Mouse (Mus musculus): Measurements from ENCODE around the gene Id2. TPM values are rescaled to one million over a fixed set of nuclear protein-coding genes. Genes with fewer than 3 reads are reported as not detected.

Gene Id2
- polyA plus RNA-seq, 1 experiment from 2014 or later, result 127 TPM

GRCm38 (mm10) chr12:25073374-25073773 lies 23.6 kb downstream of the Id2 start:
- H3K4me2 ChIP-seq (ENCODE audit: low read depth, low read length), result no peak overlapping the region
- 63% methylated on average over 4 of the region's 4 CpGs for WGBS (ENCODE audit: insufficient replicate concordance)
- ATAC-seq (ENCODE audit: low read depth), result no peak
- no peak overlapping the region for H3K27ac ChIP-seq (ENCODE audit: low read length)
- H3K4me1 ChIP-seq (ENCODE audit: control insufficient read depth, low read depth, low read length), result no peaks in the 10 kb centered on the region
- no peak overlapping the region for H3K4me3 ChIP-seq (ENCODE audit: low read depth, low read length)
- no peaks in the 10 kb centered on the region for H3K9me3 ChIP-seq (replicated peaks; ENCODE audit: control insufficient read depth, low read length)
- H3K9ac ChIP-seq (ENCODE audit: low read depth, low read length), result no peak overlapping the region
- H3K27me3 ChIP-seq (ENCODE audit: control insufficient read depth, insufficient read depth, low read depth, low read length), result no peaks in the 10 kb centered on the region
- no peaks in the 10 kb centered on the region for H3K36me3 ChIP-seq (ENCODE audit: control insufficient read depth, insufficient read depth)

DNA sequence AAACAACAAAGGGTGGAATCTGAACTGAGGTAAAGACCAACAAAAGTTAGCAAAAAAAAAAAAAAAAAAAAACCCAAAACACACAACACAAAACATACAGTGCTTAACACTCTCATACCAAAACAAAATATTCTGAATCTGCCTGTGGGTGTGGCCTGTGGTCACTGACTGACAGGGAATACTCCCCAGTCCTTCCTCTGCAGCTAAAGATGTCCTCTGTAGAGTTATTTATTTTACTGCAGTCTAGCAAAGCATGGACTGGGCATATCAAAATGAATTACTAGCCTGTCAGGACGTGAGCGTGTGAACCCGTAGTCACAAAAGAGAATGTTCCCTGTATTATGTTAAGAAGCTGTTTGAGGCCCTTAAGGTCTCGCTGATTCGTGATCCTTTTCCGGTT lies 34.7 kb downstream of the Id2 start:
- H3K27ac ChIP-seq (ENCODE audit: low read length), result no peak overlapping the region
- no peak for ATAC-seq (ENCODE audit: low read depth)
- no peak overlapping the region for H3K9ac ChIP-seq (ENCODE audit: low read depth, low read length)
- 72% methylated on average over 6 of the region's 6 CpGs for WGBS (ENCODE audit: insufficient replicate concordance)
- H3K4me2 ChIP-seq (ENCODE audit: low read depth, low read length), result no peak overlapping the region
- no peak overlapping the region for H3K4me3 ChIP-seq (ENCODE audit: low read depth, low read length)
- no peaks in the 10 kb centered on the region for H3K9me3 ChIP-seq (replicated peaks; ENCODE audit: control insufficient read depth, low read length)
- no peaks in the 10 kb centered on the region for H3K4me1 ChIP-seq (ENCODE audit: control insufficient read depth, low read depth, low read length)
- H3K27me3 ChIP-seq (ENCODE audit: control insufficient read depth, insufficient read depth, low read depth, low read length), result no peaks in the 10 kb centered on the region
- no peaks in the 10 kb centered on the region; the same call in 1 of the 2 replicates for H3K36me3 ChIP-seq (ENCODE audit: control insufficient read depth, insufficient read depth)

DNA sequence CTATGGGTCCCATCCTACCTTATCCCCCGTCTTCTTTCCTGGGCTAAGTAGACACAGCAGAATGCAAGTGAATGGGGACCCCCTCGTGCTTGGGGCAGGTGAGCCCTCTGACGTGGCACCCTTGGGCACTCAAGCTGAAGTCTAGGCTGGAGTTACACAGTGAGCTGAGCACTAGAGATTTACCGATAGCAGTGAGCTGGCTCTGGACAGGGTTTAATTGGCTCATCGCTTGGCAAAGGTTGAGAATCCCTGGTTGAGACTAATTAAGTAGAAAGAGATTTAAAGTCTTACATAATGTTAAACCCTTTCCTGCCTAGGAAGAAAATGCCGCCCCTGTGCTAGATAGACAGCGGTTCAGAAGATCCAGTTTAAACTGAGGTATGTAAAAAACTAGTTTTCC lies 36.0 kb downstream of the Id2 start:
- WGBS (ENCODE audit: insufficient replicate concordance), result 77% methylated on average over 7 of the region's 7 CpGs
- H3K27me3 ChIP-seq (ENCODE audit: control insufficient read depth, insufficient read depth, low read depth, low read length), result no peaks in the 10 kb centered on the region

GRCm38 (mm10) chr12:25059487-25060200 lies 37.3 kb downstream of the Id2 start:
- no peak overlapping the region for H3K4me2 ChIP-seq (ENCODE audit: low read depth, low read length)
- no peaks in the 10 kb centered on the region for H3K4me1 ChIP-seq (ENCODE audit: control insufficient read depth, low read depth, low read length)
- peaks cover 5% of the 10 kb centered on the region for H3K36me3 ChIP-seq (ENCODE audit: control insufficient read depth, insufficient read depth)
- no peak overlapping the region for H3K4me3 ChIP-seq (ENCODE audit: low read depth, low read length)
- no peak overlapping the region for H3K9ac ChIP-seq (ENCODE audit: low read depth, low read length)
- H3K9me3 ChIP-seq (replicated peaks; ENCODE audit: control insufficient read depth, low read length), result no peaks in the 10 kb centered on the region
- WGBS (ENCODE audit: insufficient replicate concordance), result 79% methylated on average over 9 of the region's 9 CpGs
- no peaks in the 10 kb centered on the region for H3K27me3 ChIP-seq (ENCODE audit: control insufficient read depth, insufficient read depth, low read depth, low read length)
- no peak overlapping the region for H3K27ac ChIP-seq (ENCODE audit: low read length)
- ATAC-seq (ENCODE audit: low read depth), result no peak

More for the DNA sequence above, 36.0 kb downstream of the Id2 start:
- Histone ChIP-seq H3K9me3 (replicated peaks; ENCODE audit: control insufficient read depth, low read length) (no peaks in the 10 kb centered on the region), H3K4me1 (ENCODE audit: control insufficient read depth, low read depth, low read length) (no peaks in the 10 kb centered on the region), H3K4me3 (ENCODE audit: low read depth, low read length) (no peak overlapping the region), H3K36me3 (ENCODE audit: control insufficient read depth, insufficient read depth) (peaks cover 5% of the 10 kb centered on the region), H3K27ac (ENCODE audit: low read length) (no peak overlapping the region), H3K9ac (ENCODE audit: low read depth, low read length) (no peak overlapping the region), H3K4me2 (ENCODE audit: low read depth, low read length) (no peak overlapping the region)
- no peak for ATAC-seq (ENCODE audit: low read depth)

DNA sequence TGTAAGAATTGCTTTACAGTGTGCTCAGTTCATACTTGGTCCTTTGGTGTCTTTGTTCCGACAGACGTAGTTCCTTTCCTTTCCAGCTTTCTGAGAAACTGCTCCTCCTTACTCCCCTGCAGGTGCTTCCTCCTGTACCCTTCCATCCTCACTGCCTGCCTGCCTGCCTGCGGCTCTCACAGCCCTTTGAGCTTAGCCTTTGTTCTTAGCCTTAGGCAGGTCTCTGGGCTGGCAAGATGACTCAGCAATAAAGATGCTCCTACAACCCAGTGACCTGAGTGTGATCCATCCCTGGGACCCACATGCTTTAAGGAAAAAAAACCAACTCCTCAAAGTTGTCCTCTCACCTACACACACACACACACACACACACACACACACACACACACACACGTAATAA lies 42.0 kb downstream of the Id2 start:
- no peak overlapping the region for H3K4me2 ChIP-seq (ENCODE audit: low read depth, low read length)

DNA sequence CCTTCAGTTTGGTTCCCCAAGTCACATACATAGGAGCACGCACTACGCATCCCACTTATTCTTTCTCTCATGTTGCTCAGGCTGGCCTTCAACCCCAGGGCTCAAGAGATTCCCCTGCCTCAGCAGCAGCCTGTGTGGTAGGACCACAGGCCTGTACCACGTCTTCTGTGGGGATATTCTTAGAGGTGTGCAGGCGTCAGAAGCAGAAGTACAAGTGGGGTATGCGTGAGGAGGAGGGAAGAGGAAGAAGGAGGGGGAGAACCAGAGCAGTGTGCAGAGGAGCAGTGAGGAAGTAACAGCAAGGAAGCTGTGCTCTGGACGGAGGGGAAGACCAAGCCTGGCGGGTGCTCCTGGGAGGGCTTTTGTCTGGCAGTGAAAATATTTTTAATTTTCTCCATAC lies 42.4 kb downstream of the Id2 start:
- ATAC-seq (ENCODE audit: low read depth), result peak; percentile 35; the same call in 1 of the 2 replicates
- 52% methylated on average over 7 of the region's 7 CpGs for WGBS (ENCODE audit: insufficient replicate concordance)
- H3K4me1 ChIP-seq (ENCODE audit: control insufficient read depth, low read depth, low read length), result no peaks in the 10 kb centered on the region
- no peaks in the 10 kb centered on the region for H3K27me3 ChIP-seq (ENCODE audit: control insufficient read depth, insufficient read depth, low read depth, low read length)
- no peak overlapping the region for H3K27ac ChIP-seq (ENCODE audit: low read length)
- peaks cover 5% of the 10 kb centered on the region for H3K36me3 ChIP-seq (ENCODE audit: control insufficient read depth, insufficient read depth)
- no peaks in the 10 kb centered on the region for H3K9me3 ChIP-seq (replicated peaks; ENCODE audit: control insufficient read depth, low read length)
- H3K4me2 ChIP-seq (ENCODE audit: low read depth, low read length), result no peak overlapping the region
- H3K4me3 ChIP-seq (ENCODE audit: low read depth, low read length), result no peak overlapping the region
- no peak overlapping the region for H3K9ac ChIP-seq (ENCODE audit: low read depth, low read length)

More for the DNA sequence above, 42.0 kb downstream of the Id2 start:
- no peaks in the 10 kb centered on the region for H3K4me1 ChIP-seq (ENCODE audit: control insufficient read depth, low read depth, low read length)
- no peak overlapping the region for H3K9ac ChIP-seq (ENCODE audit: low read depth, low read length)
- no peak for ATAC-seq (ENCODE audit: low read depth)
- peaks cover 5% of the 10 kb centered on the region for H3K36me3 ChIP-seq (ENCODE audit: control insufficient read depth, insufficient read depth)
- no peaks in the 10 kb centered on the region for H3K9me3 ChIP-seq (replicated peaks; ENCODE audit: control insufficient read depth, low read length)
- no peak overlapping the region for H3K4me3 ChIP-seq (ENCODE audit: low read depth, low read length)
- WGBS (ENCODE audit: insufficient replicate concordance), result 57% methylated on average over 4 of the region's 4 CpGs
- no peak overlapping the region for H3K27ac ChIP-seq (ENCODE audit: low read length)
- no peaks in the 10 kb centered on the region for H3K27me3 ChIP-seq (ENCODE audit: control insufficient read depth, insufficient read depth, low read depth, low read length)

DNA sequence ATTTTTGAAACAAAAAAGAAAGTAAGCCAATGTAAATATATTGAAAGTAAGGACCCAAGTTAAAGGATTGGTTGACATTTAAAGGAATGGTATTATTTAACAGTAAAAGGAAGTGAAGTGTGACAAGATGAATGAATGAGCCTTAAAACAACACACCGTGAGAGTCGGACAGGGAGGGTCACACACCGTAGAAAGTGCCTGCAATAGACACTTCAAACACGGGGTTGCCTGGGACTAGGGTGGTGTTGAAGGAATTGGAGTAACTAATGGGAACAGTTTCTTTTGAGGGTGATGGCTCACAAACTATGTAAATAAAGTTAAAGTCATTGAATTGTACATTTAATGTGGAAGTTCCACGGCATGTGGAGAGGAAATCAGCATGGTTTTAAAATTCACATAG lies 47.7 kb downstream of the Id2 start:
- WGBS (ENCODE audit: insufficient replicate concordance), result 64% methylated on average over 5 of the region's 5 CpGs
- H3K27ac ChIP-seq (ENCODE audit: low read length), result no peak overlapping the region
- ATAC-seq (ENCODE audit: low read depth), result no peak
- no peak overlapping the region for H3K4me3 ChIP-seq (ENCODE audit: low read depth, low read length)
- no peak overlapping the region for H3K9ac ChIP-seq (ENCODE audit: low read depth, low read length)
- H3K4me1 ChIP-seq (ENCODE audit: control insufficient read depth, low read depth, low read length), result no peaks in the 10 kb centered on the region
- H3K36me3 ChIP-seq (ENCODE audit: control insufficient read depth, insufficient read depth), result no peaks in the 10 kb centered on the region; the same call in 1 of the 2 replicates
- H3K9me3 ChIP-seq (replicated peaks; ENCODE audit: control insufficient read depth, low read length), result no peaks in the 10 kb centered on the region
- no peaks in the 10 kb centered on the region for H3K27me3 ChIP-seq (ENCODE audit: control insufficient read depth, insufficient read depth, low read depth, low read length)
- H3K4me2 ChIP-seq (ENCODE audit: low read depth, low read length), result no peak overlapping the region

DNA sequence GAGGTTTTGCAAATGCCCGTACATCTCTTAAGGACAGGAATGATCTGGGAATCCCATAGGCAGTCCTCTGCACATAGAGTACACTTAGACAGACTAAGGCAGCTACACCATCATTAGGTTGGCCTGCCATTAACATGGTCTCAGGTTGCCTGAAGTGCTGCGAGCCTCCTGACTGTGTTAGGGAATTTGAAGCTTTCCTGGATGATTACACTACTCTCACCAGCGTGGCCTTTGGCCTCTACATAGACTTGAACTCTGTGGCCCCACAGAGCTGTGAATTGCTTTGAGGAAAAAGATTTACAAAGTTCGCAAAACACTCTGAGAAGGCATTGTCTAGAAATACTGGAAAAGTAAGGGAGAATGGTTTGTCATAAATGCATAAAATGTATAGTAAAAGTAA lies 52.4 kb downstream of the Id2 start:
- H3K27ac ChIP-seq (ENCODE audit: low read length), result no peak overlapping the region
- no peak for ATAC-seq (ENCODE audit: low read depth)
- no peak overlapping the region for H3K4me2 ChIP-seq (ENCODE audit: low read depth, low read length)
- WGBS (ENCODE audit: insufficient replicate concordance), result 75% methylated on average over 4 of the region's 4 CpGs
- H3K27me3 ChIP-seq (ENCODE audit: control insufficient read depth, insufficient read depth, low read depth, low read length), result no peaks in the 10 kb centered on the region
- H3K36me3 ChIP-seq (ENCODE audit: control insufficient read depth, insufficient read depth), result no peaks in the 10 kb centered on the region
- no peak overlapping the region for H3K9ac ChIP-seq (ENCODE audit: low read depth, low read length)
- H3K4me3 ChIP-seq (ENCODE audit: low read depth, low read length), result no peak overlapping the region
- H3K9me3 ChIP-seq (replicated peaks; ENCODE audit: control insufficient read depth, low read length), result no peaks in the 10 kb centered on the region
- H3K4me1 ChIP-seq (ENCODE audit: control insufficient read depth, low read depth, low read length), result no peaks in the 10 kb centered on the region

DNA sequence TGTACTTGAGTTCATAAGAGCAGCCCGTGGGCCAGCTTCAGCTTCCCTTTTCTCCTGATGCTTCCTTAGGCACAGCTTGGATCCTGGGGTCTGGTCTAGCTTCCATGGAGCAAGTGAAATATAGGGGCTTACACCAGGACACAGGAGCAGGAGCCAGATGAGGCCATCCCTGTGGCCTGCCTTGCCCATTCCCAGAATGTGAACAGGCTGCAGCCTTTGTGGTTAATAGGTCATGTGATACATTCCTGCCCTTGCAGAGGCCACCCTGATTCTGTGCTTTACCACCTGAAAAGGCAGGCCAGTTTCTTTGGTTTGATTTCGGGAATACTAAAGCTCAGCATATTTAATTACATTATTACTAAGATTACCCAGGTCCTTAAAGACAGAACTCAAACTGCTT lies 52.9 kb downstream of the Id2 start:
- Histone ChIP-seq H3K9ac (ENCODE audit: low read depth, low read length) (no peak overlapping the region), H3K36me3 (ENCODE audit: control insufficient read depth, insufficient read depth) (no peaks in the 10 kb centered on the region), H3K4me1 (ENCODE audit: control insufficient read depth, low read depth, low read length) (no peaks in the 10 kb centered on the region), H3K4me3 (ENCODE audit: low read depth, low read length) (no peak overlapping the region), H3K27me3 (ENCODE audit: control insufficient read depth, insufficient read depth, low read depth, low read length) (no peaks in the 10 kb centered on the region), H3K4me2 (ENCODE audit: low read depth, low read length) (no peak overlapping the region), H3K27ac (ENCODE audit: low read length) (no peak overlapping the region), H3K9me3 (replicated peaks; ENCODE audit: control insufficient read depth, low read length) (no peaks in the 10 kb centered on the region)
- no peak for ATAC-seq (ENCODE audit: low read depth)
- WGBS (ENCODE audit: insufficient replicate concordance), result 72% methylated on average over 2 of the region's 2 CpGs

Data from liver, embryonic 16.5 days (tissue).